Mouse (Mus musculus) urinary bladder, adult 2 months (tissue): ENCODE data around the gene Muc5ac. TPM values are rescaled to one million over a fixed set of nuclear protein-coding genes. Genes with fewer than 3 reads are reported as not detected.
"Not testable (repeated sequence)": the region's sequence is repeated elsewhere in the genome, so short reads cannot be mapped to it uniquely, and the experiment has no call there.

ENCODE experiments used
- DNase-seq: peaks from one replicate; pipeline ENCODE4 v3.0.0; 2022; ENCODE audit warnings: low spot score
- polyA plus RNA-seq: library from polyadenylated mRNA; depleted of rRNA; stranded (reverse); fragments of >200 nt; gene quantifications from 2 replicates; pipeline ENCODE4 v1.2.3, GENCODE M21; 2012; rRNA removed

Gene Muc5ac
- polyA plus RNA-seq, result not detected in 2 replicates

- DNase-seq, result no peak
Observed at GRCm38 (mm10) chr7:141788677-141789452, at the start of gene Muc5ac. Muc5ac (plus strand) TSS chr7:141788972.

DNA sequence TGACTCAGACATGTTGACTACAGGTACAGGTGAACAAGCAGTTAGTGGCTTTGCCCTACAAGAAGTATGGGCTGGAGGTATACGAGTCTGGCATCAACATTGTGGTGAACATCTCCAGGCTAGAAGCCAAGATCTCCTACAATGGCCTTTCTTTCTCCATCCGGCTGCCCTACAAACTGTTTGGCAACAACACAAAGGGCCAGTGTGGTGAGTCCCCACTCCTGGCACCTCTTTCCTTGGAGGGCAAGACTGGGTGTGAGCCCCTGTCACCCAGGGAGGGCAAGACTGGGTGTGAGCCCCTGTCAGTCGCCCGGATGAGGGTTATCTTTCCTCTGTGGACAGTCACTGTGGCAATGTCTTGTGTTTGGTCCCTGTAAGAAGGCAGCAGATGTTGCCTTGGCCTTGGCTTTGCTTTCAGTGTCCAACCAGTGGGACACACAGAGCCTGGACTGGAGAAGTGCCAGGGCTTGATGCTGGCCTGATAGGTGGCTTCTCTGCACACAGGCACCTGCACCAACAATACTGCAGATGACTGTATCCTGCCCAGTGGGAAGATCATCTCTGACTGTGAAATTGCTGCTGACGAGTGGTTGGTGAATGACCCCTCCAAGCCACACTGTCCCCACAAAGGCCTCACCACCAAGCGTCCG, 41.2 kb upstream of the Muc5ac start:
- no peak for DNase-seq

- no peak for DNase-seq
Observed at GRCm38 (mm10) chr7:141752513-141752912, 36.3 kb upstream of the Muc5ac start.

GRCm38 (mm10) chr7:141755831-141756230, 32.9 kb upstream of the Muc5ac start:
- no peak for DNase-seq

DNA sequence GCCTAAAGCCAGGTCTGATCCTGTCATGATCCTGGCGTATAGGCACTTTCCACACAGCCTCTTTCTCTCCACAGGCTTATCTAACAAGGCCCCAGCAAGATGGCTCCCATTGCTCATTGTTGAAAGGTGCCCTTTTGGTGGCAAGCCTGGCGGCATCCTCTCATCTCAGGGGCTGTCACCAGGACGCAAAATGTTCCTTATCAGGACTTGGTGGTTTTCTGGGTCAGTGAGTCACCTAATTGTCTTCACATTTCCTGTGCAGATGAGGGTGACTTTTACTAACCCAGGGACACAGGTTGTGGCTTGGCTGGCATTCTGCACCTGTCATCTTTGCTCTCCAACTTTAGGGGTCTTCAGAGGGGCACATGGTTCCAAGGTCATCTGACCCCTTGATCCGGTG, 30.5 kb upstream of the Muc5ac start:
- no peak for DNase-seq

DNA sequence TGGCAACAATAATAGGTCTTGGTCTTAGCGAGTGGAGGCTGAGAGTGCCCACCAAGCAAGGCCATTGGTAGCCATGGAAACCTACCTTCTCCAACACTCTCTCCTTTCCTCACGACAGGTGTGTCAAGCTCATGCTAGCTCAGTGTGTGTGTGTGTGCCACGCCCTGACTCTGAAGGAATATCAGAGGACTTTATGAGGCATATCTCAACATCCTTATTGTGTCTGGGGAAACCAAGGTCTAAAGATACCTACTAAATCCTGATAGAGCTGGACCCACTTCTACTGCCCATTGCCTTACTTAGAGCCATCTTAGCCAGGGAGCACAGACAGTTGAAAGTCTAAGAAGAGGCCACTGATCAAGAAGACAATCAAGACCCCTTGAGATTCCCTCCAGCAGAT, 18.3 kb upstream of the Muc5ac start:
- DNase-seq, result no peak

DNA sequence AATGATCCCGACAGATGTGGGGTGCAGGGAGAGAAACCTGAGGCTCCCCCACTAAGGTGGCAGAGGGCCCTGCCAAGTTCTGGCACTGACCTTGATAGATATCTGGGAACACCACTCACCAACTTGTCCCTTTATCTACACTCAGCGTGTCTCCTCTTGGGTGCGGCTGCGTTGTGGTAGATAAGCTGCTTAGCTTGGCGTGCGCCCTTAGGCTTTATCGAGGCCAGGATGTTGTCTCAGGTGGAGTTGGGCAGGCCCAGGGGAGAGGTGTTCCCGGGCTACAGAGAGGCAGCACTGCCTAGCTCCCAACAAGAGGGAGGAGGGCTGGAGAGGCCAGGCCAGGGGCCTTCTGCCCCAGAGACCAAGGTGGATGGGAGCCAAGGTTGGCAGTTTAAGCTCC, 17.8 kb upstream of the Muc5ac start:
- no peak for DNase-seq

GRCm38 (mm10) chr7:141772058-141772557, 16.7 kb upstream of the Muc5ac start:
- DNase-seq, result no peak

- DNase-seq, result no peak
Observed at GRCm38 (mm10) chr7:141774855-141775254, 13.9 kb upstream of the Muc5ac start.

DNA sequence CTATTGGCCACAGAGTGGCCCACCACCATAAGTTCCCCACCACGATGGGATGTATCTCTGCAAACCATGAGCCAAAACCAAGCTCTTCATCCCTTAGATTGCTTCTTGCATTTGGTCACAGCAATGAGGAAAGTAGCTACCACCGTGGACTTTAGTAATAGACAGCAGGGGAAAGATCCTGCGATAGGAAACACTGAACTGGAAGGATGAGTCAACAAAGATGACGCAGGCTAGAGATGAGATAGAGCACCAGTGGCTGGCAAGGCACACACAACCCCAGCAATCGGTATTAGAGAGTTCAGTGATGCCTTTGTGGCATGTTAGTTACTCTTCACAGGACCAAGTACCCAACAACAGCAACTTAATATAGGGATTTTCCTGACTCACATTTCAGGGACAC, 12.6 kb upstream of the Muc5ac start:
- DNase-seq, result no peak

- no peak for DNase-seq
Observed at GRCm38 (mm10) chr7:141794251-141794650, 5.5 kb downstream of the Muc5ac start.

DNA sequence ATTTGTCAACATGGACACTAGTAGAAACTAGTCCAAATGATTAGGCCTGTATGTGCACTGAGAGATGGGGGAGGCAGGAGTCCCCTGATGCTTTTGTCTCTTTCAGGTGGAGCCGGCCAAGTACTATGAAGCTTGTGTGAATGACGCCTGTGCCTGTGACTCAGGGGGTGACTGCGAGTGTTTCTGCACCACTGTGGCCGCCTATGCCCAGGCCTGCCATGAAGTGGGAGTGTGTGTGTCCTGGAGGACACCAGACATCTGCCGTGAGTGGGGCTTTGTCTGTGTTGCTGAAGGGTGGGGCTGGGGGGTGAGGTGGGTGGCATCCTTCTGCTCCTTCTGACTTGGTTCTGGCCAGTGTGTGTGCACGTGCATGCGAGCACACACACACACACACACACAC, 14.4 kb downstream of the Muc5ac start:
- no peak for DNase-seq

- DNase-seq, result no peak
Observed at GRCm38 (mm10) chr7:141805384-141805783, 16.6 kb downstream of the Muc5ac start.

- DNase-seq, result not testable (repeated sequence)
Observed at GRCm38 (mm10) chr7:141807823-141808222, 19.1 kb downstream of the Muc5ac start.

DNA sequence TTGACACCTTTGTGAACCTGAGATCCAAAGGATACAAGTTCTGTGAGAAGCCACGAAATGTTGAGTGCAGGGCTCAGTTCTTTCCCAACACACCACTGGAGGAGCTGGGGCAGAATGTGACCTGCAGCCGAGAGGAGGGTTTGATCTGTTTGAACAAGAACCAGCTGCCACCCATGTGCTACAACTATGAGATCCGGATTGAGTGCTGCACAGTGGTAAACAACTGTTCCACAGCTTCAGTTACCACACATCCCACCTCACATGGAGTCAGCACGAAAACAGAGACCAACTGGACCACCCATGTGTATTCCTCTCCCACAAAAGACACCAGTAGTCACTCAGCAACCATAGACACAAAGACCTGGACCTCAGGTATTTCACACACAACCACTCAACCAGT, 21.2 kb downstream of the Muc5ac start:
- DNase-seq, result not testable (repeated sequence)

DNA sequence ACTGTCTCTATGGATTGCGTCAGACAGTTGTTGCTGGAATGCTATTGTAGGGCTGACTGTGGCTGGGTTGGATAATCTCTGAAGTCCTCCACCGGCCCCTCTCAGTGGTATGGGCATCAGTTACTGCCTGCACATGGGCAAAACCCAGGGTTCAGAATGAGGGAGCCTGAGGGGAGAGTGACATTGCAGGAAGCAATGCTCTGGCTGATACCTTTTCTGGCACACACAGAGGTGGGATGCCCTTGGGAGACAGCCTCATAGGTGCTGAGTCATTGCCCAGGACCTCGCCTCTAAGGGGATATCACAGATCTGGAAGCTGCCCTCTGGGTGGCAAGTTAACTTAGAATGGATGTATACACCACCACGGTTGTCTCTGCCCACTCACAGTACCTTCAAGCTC, 24.5 kb downstream of the Muc5ac start:
- no peak for DNase-seq

DNA sequence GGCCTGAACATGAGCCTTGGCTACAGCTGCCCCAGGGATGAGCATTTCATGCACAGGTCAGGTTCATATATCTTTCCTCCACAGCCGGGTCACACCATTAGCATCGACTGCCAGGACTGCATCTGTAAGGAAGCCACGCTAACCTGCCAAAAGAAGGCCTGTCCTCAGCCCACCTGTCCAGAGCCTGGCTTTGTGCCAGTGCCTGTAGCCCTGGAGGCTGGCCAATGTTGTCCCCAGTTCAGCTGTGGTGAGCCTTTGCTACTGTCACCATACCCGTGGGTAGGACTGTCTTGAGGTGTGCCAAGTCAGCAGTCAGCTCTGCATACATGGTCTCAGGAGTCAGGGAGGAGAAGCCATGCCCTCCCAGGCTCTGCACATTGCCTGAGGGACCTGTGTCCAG, 26.6 kb downstream of the Muc5ac start:
- no peak for DNase-seq

GRCm38 (mm10) chr7:141817355-141818075, 28.7 kb downstream of the Muc5ac start:
- DNase-seq, result no peak

DNA sequence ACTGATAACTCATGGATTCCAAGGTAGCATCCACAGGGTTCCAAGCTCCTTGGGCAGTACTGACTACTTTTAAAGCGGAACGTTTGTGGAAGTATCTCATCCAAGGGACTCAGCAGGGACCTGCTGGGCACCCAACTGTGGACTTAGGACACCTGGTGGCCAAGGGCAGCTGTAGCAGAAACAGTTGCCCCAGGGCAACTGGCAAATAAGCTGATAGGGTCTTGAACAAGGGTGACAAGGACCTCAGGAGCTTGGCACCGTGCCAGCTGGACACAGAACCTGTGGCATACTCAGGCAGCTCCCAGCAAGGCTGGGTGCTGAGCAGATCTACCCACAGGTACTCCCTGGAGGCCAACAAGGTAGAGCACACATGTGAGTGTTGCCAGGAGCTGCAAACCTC, 29.5 kb downstream of the Muc5ac start:
- no peak for DNase-seq

GRCm38 (mm10) chr7:141822582-141823261, 34.0 kb downstream of the Muc5ac start:
- no peak for DNase-seq

- DNase-seq, result no peak
Observed at GRCm38 (mm10) chr7:141823699-141824098, 34.9 kb downstream of the Muc5ac start.

DNA sequence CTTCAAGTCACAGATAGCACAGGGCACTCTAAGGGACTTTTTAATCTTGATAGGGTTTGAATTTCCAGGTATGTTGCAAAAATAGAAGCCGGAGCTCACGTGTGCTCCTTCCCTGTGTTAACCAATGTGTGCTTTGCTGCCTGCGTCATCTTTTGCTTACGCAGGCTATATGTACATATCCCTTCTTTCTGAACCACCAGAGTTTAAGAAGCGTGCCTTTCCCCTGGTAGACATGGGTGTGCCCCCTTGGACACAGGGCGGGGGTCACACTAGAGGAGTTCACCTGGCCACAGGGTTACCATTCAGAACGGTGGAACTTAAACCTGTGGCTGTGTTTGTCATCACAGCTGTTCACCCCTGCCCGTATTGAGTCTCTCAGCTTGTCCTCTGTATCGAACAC, 35.6 kb downstream of the Muc5ac start:
- no peak for DNase-seq
